Mouse (Mus musculus) urinary bladder, postnatal 14 days (tissue): ENCODE data around the gene Abr.
A peak's percentile ranks its signal among the peaks of the same experiment; 100 is the strongest.

Experiments used
- DNase-seq: peaks from one replicate; pipeline ENCODE4 v3.0.0; 2021; ENCODE audit warnings: low spot score

Gene Abr

GRCm38 (mm10) chr11:76623206-76623961, 1.3 kb upstream of the Abr start:
- DNase-seq = peak; percentile 66

DNA sequence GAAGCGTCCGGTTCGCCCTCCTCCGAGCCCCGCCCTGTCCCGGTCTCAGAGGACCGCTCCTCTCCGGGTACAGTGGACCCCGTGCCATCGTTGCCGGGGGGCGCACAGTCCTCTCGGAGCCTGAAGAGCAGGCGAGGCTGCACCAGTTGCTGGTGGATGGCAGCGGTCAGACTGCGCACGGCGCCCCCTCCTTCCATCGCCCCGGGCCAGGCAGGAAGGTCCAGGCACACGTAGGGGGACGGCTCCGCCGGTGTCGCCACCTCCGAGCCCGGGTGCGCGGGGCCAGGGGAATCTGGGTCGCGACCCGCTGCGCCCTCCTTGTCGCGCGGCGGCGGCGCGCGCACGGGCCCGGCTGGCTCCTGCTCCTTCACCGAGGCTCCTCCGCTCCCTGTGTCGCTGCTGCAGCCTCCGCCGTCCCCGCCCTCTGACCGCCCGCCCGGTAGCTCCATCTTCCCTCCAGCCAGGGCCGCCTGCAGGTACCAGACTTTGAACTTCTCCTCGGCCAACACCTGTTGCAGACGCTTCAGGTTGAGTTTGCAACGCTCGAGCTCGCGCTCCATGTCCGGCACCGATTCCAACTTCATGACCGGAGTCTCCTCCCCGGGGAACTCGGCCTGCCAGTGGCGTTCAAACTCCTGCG, 572 bp upstream of the Abr start:
- DNase-seq = peak; percentile 29

DNA sequence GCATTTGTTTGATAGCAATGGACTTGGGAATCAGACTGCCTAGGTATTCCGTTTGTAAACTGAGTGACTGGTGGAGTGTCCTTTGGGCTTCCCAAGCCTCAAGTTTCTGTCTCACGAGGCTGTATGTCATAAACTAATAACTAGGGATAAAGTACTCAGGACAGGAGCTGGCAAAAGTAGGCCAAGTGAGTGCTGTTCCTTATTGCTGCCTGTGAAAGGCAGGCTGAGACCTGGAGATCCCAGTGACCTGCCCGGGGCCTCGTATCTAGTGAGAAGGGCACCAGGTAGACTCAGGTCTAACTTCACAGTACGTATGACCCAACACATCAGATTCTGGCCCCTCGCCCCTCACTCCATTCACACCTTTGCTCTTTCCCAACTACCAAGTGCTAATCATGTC, 4.0 kb downstream of the Abr start:
- DNase-seq = no peak

DNA sequence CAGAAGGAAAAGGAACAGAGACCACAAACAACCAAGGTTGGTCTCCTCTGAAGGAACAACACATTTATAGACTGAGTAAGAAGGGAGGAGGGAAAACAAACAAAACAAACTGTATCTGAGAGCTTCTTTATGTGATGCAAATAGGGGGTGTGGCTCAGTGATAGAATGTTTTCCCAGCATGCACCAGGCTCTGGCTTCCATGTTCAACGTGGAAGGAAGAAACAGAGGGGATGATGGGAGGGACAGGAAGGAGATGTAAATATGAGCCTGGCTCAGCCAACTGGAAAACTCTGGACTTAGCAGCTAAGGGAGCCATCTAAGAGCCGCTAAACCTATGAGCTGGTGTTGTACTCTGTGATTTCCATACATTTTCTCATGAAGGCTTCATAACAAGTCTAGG, 7.9 kb downstream of the Abr start:
- DNase-seq = no peak

- peak; percentile 51 for DNase-seq
Observed at GRCm38 (mm10) chr11:76612638-76613104, 9.4 kb downstream of the Abr start.

- no peak for DNase-seq
Observed at GRCm38 (mm10) chr11:76610948-76611347, 11.2 kb downstream of the Abr start.

DNA sequence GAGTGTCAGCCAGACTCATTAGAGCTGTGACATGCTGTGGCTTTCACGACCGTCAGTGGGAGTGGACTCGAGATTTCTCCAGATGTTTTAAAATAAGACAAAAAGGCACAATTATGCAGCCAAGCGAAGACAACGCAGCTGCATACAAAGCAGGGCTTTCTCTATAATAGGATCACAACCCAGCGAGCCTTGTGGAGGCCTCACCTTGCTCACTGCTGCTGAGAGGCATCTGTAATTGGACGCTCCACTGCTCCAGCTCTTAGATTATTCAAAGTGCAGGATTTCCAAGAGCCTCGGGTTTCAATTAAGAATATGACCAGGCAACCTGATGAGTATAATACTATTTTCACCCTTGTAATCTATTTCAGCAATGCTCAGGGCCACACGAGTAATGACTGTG, 15.6 kb downstream of the Abr start:
- DNase-seq = no peak

DNA sequence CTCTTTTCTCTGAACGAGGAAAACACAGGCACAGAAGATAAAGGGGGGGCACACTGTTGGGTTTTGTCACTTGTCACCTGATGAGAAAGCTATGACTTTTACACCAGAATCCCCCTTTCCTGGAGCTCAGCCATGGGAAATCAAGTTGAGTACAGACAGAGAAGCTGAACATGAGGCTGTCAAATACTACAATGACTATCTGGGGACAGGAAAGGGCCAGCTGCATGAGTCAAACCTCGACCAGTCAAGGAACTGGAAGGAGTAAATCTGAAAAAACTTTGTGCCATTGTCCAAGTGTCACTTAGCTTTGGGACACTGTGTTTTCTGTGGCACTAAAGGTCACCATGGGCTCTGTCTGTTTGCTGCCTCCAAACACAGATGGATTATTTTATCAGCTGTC, 22.9 kb downstream of the Abr start:
- DNase-seq = no peak

- DNase-seq = no peak
Observed at GRCm38 (mm10) chr11:76598757-76599156, 23.4 kb downstream of the Abr start.

GRCm38 (mm10) chr11:76593620-76594326, 28.3 kb downstream of the Abr start:
- no peak for DNase-seq

GRCm38 (mm10) chr11:76589746-76590145, 32.4 kb downstream of the Abr start:
- DNase-seq = no peak

DNA sequence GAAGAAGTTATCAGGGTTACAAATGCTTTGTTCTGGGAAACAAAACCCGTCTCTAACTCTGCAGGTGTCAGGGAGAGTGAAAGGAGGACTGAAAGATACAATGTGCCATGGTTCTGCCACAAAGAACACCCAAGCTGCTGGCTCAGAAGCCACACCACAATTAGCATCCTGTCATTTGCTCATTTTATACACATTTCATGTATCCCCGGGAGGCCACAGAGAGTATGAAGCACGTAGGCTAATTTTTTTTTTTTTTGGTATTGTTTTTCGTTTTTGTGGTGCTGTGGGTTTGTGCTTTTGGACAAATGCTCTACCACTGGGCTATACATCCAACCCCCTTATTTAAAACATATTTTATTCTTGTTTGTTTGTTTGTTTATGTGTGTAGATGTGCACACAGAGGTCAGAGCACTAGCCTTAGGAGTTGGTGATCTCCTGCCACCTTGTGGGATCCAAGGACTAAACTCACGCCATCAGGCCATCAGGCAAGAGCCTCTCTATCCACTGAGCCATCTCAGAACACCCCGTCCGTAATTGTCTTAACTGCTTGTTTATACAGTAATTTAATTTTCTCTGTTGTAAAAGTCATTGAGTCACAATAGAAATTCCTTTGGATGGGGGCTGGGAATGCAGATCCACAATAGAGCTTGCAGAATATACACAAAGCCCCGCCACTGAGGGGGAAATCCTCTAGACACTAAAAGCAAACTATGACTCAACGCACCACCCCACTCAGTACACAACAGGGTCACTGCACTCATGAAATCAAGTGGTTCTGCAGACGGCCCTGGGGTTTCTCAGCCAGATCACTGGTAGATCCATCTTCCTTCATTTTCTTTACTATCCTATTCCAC, 33.3 kb downstream of the Abr start:
- DNase-seq = peak; percentile 30

GRCm38 (mm10) chr11:76588032-76588431, 34.1 kb downstream of the Abr start:
- DNase-seq = no peak

- no peak for DNase-seq
Observed at GRCm38 (mm10) chr11:76587333-76587732, 34.8 kb downstream of the Abr start.

DNA sequence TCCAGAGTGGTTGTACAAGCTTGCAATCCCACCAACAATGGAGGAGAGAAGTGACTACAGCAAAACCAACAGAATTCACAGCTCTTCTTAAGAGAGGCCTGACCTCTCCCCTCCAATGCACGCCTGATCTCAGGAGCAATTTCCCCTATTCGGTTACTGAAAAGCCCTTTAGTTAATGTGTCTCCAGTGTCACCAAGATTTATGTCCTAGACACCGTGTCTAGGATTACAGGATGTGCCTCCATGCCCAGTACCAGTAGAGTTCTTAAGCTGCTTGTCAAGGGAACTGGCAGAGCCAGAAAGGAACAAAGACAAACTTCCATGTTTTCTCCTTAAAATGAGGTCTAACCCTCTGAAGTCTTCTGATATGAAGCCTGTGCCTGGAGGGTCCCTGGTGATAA, 36.0 kb downstream of the Abr start:
- DNase-seq = no peak

DNA sequence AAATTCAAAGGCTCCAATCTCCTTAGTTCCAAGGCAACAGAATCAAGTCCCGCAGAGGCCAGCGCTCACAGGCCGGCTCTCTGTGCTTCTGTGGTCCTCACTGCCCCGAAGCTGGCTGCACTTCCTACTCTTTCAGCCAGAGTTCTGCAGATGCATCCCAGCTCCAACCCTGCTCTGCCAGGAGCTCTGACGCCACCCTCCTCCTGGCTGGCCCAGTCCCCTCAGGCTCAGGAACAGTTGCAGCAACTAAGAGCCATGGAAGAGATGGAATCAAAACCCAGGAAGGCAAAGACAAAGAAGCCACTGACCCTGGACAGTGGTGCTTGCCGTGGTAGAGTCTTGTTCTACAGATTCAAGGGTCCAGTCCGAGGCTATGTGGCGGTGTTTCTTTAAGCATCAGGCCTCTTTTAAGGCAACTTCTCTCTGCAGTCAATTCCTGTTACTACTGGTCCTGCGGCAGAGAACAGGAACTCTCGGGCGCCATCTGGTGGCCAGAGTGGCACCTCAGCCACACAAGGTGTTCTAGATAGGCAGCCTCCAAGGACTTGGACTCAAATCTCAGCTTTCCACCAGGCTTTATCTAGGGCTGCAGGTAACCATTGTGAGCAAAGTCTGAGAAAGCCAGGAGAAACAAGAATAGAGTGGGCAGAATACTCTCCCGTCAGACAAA, 44.4 kb downstream of the Abr start:
- peak; percentile 92 for DNase-seq

- DNase-seq = no peak
Observed at GRCm38 (mm10) chr11:76572820-76573385, 49.2 kb downstream of the Abr start.

DNA sequence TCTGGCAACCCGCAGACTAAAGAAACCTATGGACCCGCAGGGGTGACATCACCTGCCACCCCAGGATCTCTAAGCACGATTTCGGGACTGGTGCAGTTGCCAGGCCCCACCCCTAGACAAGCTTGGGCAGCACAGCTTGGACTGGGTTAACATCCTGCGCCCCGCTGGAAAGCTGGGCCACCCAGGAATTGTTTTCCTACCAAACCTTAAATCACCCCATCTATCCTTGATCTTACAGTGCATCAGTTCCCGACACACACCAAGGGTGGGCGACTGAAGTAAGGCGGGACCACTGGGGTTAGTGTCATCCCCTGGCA, 50.5 kb downstream of the Abr start:
- peak; percentile 20 for DNase-seq

GRCm38 (mm10) chr11:76570741-76571612, 51.1 kb downstream of the Abr start:
- DNase-seq = no peak

- no peak for DNase-seq
Observed at GRCm38 (mm10) chr11:76570201-76570731, 51.8 kb downstream of the Abr start.
